Mouse (Mus musculus): Measurements from ENCODE around the gene Xylt1. TPM values are rescaled to one million over a fixed set of nuclear protein-coding genes. Genes with fewer than 3 reads are reported as not detected.

The Xylt1 gene
- polyA plus RNA-seq, 1 experiment from 2014 or later = 2.1 TPM

- H3K27ac ChIP-seq (replicated peaks) = no peak overlapping the region
- H3K36me3 ChIP-seq = no peaks in the 10 kb centered on the region
- WGBS = 63% methylated on average over 11 of the region's 11 CpGs
- H3K4me1 ChIP-seq = peaks cover 31% of the 10 kb centered on the region
- no peak overlapping the region for H3K4me3 ChIP-seq
- ATAC-seq (ENCODE audit: low FRiP score, low read depth) = no peak
- H3K27me3 ChIP-seq = peaks cover 40% of the 10 kb centered on the region
- H3K9ac ChIP-seq (replicated peaks) = no peak overlapping the region
- no peak overlapping the region for H3K4me2 ChIP-seq (replicated peaks)
- no peaks in the 10 kb centered on the region for H3K9me3 ChIP-seq
Observed at GRCm38 (mm10) chr7:117612788-117613473, 232.2 kb downstream of the Xylt1 start.

- Histone ChIP-seq H3K4me1 (peaks cover 39% of the 10 kb centered on the region), H3K9ac (replicated peaks) (no peak overlapping the region)
Observed at GRCm38 (mm10) chr7:117613796-117614195, 233.0 kb downstream of the Xylt1 start.

GRCm38 (mm10) chr7:117614346-117614745 lies 233.6 kb downstream of the Xylt1 start:
- Histone ChIP-seq H3K27ac (replicated peaks) (no peak overlapping the region), H3K9me3 (no peaks in the 10 kb centered on the region), H3K27me3 (peaks cover 35% of the 10 kb centered on the region), H3K4me3 (no peak overlapping the region), H3K4me2 (replicated peaks) (no peak overlapping the region), H3K36me3 (no peaks in the 10 kb centered on the region), H3K4me1 (peaks cover 45% of the 10 kb centered on the region), H3K9ac (replicated peaks) (no peak overlapping the region)
- WGBS = 80% methylated on average over 2 of the region's 2 CpGs
- ATAC-seq (ENCODE audit: low FRiP score, low read depth) = no peak

More at GRCm38 (mm10) chr7:117613796-117614195, 233.0 kb downstream of the Xylt1 start:
- ATAC-seq (ENCODE audit: low FRiP score, low read depth) = no peak
- Histone ChIP-seq H3K4me3 (no peak overlapping the region), H3K4me2 (replicated peaks) (no peak overlapping the region), H3K27ac (replicated peaks) (no peak overlapping the region), H3K27me3 (peaks cover 35% of the 10 kb centered on the region), H3K9me3 (no peaks in the 10 kb centered on the region), H3K36me3 (no peaks in the 10 kb centered on the region)
- 82% methylated on average over 3 of the region's 3 CpGs for WGBS

- 91% methylated on average over 5 of the region's 5 CpGs for WGBS
- no peaks in the 10 kb centered on the region for H3K9me3 ChIP-seq
- no peak overlapping the region for H3K4me3 ChIP-seq
- H3K27ac ChIP-seq (replicated peaks) = no peak overlapping the region
- no peak for ATAC-seq (ENCODE audit: low FRiP score, low read depth)
- no peak overlapping the region for H3K9ac ChIP-seq (replicated peaks)
- no peak overlapping the region for H3K4me2 ChIP-seq (replicated peaks)
- H3K27me3 ChIP-seq = peaks cover 40% of the 10 kb centered on the region
- H3K4me1 ChIP-seq = peaks cover 50% of the 10 kb centered on the region
- no peaks in the 10 kb centered on the region for H3K36me3 ChIP-seq
Observed at GRCm38 (mm10) chr7:117614851-117615250, 234.1 kb downstream of the Xylt1 start.

- H3K4me1 ChIP-seq = peaks cover 49% of the 10 kb centered on the region
- no peak overlapping the region for H3K27ac ChIP-seq (replicated peaks)
- WGBS = 78% methylated on average over 5 of the region's 5 CpGs
- no peak overlapping the region for H3K4me3 ChIP-seq
- H3K9ac ChIP-seq (replicated peaks) = no peak overlapping the region
- peaks cover 55% of the 10 kb centered on the region for H3K27me3 ChIP-seq
- no peaks in the 10 kb centered on the region for H3K9me3 ChIP-seq
- ATAC-seq (ENCODE audit: low FRiP score, low read depth) = no peak
- H3K36me3 ChIP-seq = no peaks in the 10 kb centered on the region
- H3K4me2 ChIP-seq (replicated peaks) = no peak overlapping the region
Observed at GRCm38 (mm10) chr7:117616277-117616676, 235.5 kb downstream of the Xylt1 start.

- Histone ChIP-seq H3K9me3 (no peaks in the 10 kb centered on the region), H3K9ac (replicated peaks) (no peak overlapping the region), H3K4me3 (no peak overlapping the region), H3K4me1 (peaks cover 40% of the 10 kb centered on the region), H3K27me3 (peaks cover 57% of the 10 kb centered on the region), H3K27ac (replicated peaks) (no peak overlapping the region; the same call in 1 of the 2 replicates), H3K4me2 (replicated peaks) (no peak overlapping the region), H3K36me3 (no peaks in the 10 kb centered on the region)
- WGBS = 2% methylated on average over 4 of the region's 4 CpGs
- ATAC-seq (ENCODE audit: low FRiP score, low read depth) = peak; percentile 73
Observed at GRCm38 (mm10) chr7:117618715-117619150, 238.0 kb downstream of the Xylt1 start.

GRCm38 (mm10) chr7:117621566-117621965 lies 240.8 kb downstream of the Xylt1 start:
- Histone ChIP-seq H3K36me3 (no peaks in the 10 kb centered on the region), H3K9me3 (no peaks in the 10 kb centered on the region), H3K4me3 (no peak overlapping the region), H3K4me1 (peaks cover 34% of the 10 kb centered on the region), H3K9ac (replicated peaks) (no peak overlapping the region), H3K27ac (replicated peaks) (no peak overlapping the region), H3K27me3 (peaks cover 43% of the 10 kb centered on the region), H3K4me2 (replicated peaks) (no peak overlapping the region)
- 88% methylated on average over 4 of the region's 4 CpGs for WGBS
- ATAC-seq (ENCODE audit: low FRiP score, low read depth) = no peak

- Histone ChIP-seq H3K4me2 (replicated peaks) (no peak overlapping the region), H3K9ac (replicated peaks) (no peak overlapping the region), H3K9me3 (no peaks in the 10 kb centered on the region), H3K4me3 (no peak overlapping the region), H3K27ac (replicated peaks) (no peak overlapping the region), H3K4me1 (peaks cover 30% of the 10 kb centered on the region), H3K27me3 (peaks cover 33% of the 10 kb centered on the region), H3K36me3 (no peaks in the 10 kb centered on the region)
- WGBS = 89% methylated on average over 2 of the region's 2 CpGs
- ATAC-seq (ENCODE audit: low FRiP score, low read depth) = no peak
Observed at GRCm38 (mm10) chr7:117622769-117623168, 242.0 kb downstream of the Xylt1 start.

- H3K27me3 ChIP-seq = no peaks in the 10 kb centered on the region
- peaks cover 3% of the 10 kb centered on the region; the same call in 1 of the 2 replicates for H3K4me1 ChIP-seq
- no peak for ATAC-seq (ENCODE audit: low FRiP score, low read depth)
- no peaks in the 10 kb centered on the region for H3K36me3 ChIP-seq
- H3K27ac ChIP-seq (replicated peaks) = no peak overlapping the region
- H3K9me3 ChIP-seq = no peaks in the 10 kb centered on the region
- no peak overlapping the region for H3K4me2 ChIP-seq (replicated peaks)
- no peak overlapping the region for H3K9ac ChIP-seq (replicated peaks)
- no peak overlapping the region for H3K4me3 ChIP-seq
- WGBS = 81% methylated on average over 3 of the region's 3 CpGs
Observed at GRCm38 (mm10) chr7:117628791-117629190, 248.0 kb downstream of the Xylt1 start.

- H3K4me2 ChIP-seq (replicated peaks) = no peak overlapping the region
- no peak overlapping the region for H3K27ac ChIP-seq (replicated peaks)
- no peaks in the 10 kb centered on the region for H3K36me3 ChIP-seq
- H3K9me3 ChIP-seq = no peaks in the 10 kb centered on the region
- WGBS = 52% methylated on average over 5 of the region's 5 CpGs
- no peak overlapping the region for H3K9ac ChIP-seq (replicated peaks)
- H3K4me3 ChIP-seq = no peak overlapping the region
- ATAC-seq (ENCODE audit: low FRiP score, low read depth) = no peak
- no peaks in the 10 kb centered on the region for H3K27me3 ChIP-seq
- H3K4me1 ChIP-seq = peaks cover 5% of the 10 kb centered on the region
Observed at GRCm38 (mm10) chr7:117630657-117631056, 249.9 kb downstream of the Xylt1 start.

GRCm38 (mm10) chr7:117635584-117635983 lies 254.8 kb downstream of the Xylt1 start:
- no peak for ATAC-seq (ENCODE audit: low FRiP score, low read depth)
- Histone ChIP-seq H3K4me2 (replicated peaks) (no peak overlapping the region), H3K27ac (replicated peaks) (peak overlapping the region; percentile 22; the same call in 1 of the 2 replicates), H3K9ac (replicated peaks) (no peak overlapping the region), H3K27me3 (no peaks in the 10 kb centered on the region), H3K4me3 (no peak overlapping the region), H3K4me1 (peaks cover 9% of the 10 kb centered on the region), H3K9me3 (no peaks in the 10 kb centered on the region), H3K36me3 (no peaks in the 10 kb centered on the region)
- WGBS = 68% methylated on average over 4 of the region's 4 CpGs

GRCm38 (mm10) chr7:117636713-117637112 lies 255.9 kb downstream of the Xylt1 start:
- WGBS = 72% methylated on average over 3 of the region's 3 CpGs
- Histone ChIP-seq H3K27ac (replicated peaks) (no peak overlapping the region), H3K36me3 (no peaks in the 10 kb centered on the region), H3K4me1 (peaks cover 9% of the 10 kb centered on the region), H3K27me3 (no peaks in the 10 kb centered on the region), H3K4me2 (replicated peaks) (no peak overlapping the region), H3K4me3 (no peak overlapping the region), H3K9ac (replicated peaks) (no peak overlapping the region), H3K9me3 (no peaks in the 10 kb centered on the region)
- ATAC-seq (ENCODE audit: low FRiP score, low read depth) = no peak

GRCm38 (mm10) chr7:117637997-117638396 lies 257.2 kb downstream of the Xylt1 start:
- Histone ChIP-seq H3K9me3 (no peaks in the 10 kb centered on the region), H3K9ac (replicated peaks) (no peak overlapping the region), H3K27me3 (no peaks in the 10 kb centered on the region), H3K36me3 (no peaks in the 10 kb centered on the region), H3K4me3 (no peak overlapping the region), H3K27ac (replicated peaks) (no peak overlapping the region), H3K4me1 (peaks cover 9% of the 10 kb centered on the region), H3K4me2 (replicated peaks) (no peak overlapping the region)
- no peak for ATAC-seq (ENCODE audit: low FRiP score, low read depth)
- 93% methylated on average over 1 of the region's 2 CpGs for WGBS
